Mouse (Mus musculus): ENCODE data around the gene Ccr1l1. TPM values are rescaled to one million over a fixed set of nuclear protein-coding genes. Genes with fewer than 3 reads are reported as not detected.

Ccr1l1 gene
- not detected for polyA plus RNA-seq (2017; shearing (Covaris generic))

GRCm38 (mm10) chr9:123978308-123978707, at the start of gene Ccr1l1:
Gene Ccr1l1 (minus strand): TSS chr9:123978408.

GRCm38 (mm10) chr9:124021672-124022071, 43.5 kb upstream of the Ccr1l1 start, which contains the start of gene Ccr3:
Gene Ccr3 (plus strand): TSS chr9:124021972.

GRCm38 (mm10) chr9:123968290-123968912, 9.8 kb downstream of the Ccr1l1 start, which contains the start of gene Ccr1:
Gene Ccr1 (minus strand): TSS chr9:123968692.

Other genes with a start within 250 kb of the Ccr1l1 start
- gene Cxcr6, start 171.9 kb downstream of the Ccr1l1 start, polyA plus RNA-seq (2017; shearing (Covaris generic)), result 0.66 TPM
- 22.4 TPM for gene Fyco1, start 126.5 kb downstream of the Ccr1l1 start, polyA plus RNA-seq (2017; shearing (Covaris generic))
- gene Xcr1, start 116.4 kb downstream of the Ccr1l1 start, polyA plus RNA-seq (2017; shearing (Covaris generic)), result 0.15 TPM
- not detected for gene Ccr1, start 9.7 kb downstream of the Ccr1l1 start, polyA plus RNA-seq (2017; shearing (Covaris generic))
- not detected for gene Ccr3, start 43.6 kb upstream of the Ccr1l1 start, polyA plus RNA-seq (2017; shearing (Covaris generic))
- 1.1 TPM for gene Ccr2, start 123.5 kb upstream of the Ccr1l1 start, polyA plus RNA-seq (2017; shearing (Covaris generic))
- gene Ccr5, start 143.1 kb upstream of the Ccr1l1 start, polyA plus RNA-seq (2017; shearing (Covaris generic)), result 2.9 TPM